Mouse (Mus musculus): ENCODE results near the gene Cd163. TPM values are rescaled to one million over a fixed set of nuclear protein-coding genes. Genes with fewer than 3 reads are reported as not detected.

Cd163 gene
- 0.51 and 0.63 TPM in 2 replicates for polyA plus RNA-seq (2015; fragmentation: Nextera tagmentation; extraction: Ambion mirVana)

DNA sequence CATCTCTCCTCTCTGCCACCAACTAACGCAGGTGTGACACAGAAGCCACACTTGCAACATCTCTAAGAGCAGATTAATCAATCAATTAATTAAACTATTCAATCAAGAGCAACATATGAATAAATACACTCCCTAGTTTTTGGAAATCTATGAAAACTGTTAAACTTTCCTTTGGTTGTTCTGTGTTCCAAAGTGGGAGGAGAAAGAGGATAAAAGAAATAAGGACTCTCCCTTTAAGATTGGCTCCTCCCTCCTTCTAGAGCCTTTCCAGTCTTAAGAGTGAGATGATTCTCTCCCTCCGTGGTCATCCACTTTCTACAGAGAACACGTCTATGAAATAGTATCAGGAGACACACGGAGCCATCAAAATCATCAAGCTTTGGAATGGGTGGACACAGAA is at the start of gene Cd163:
Gene Cd163, plus strand, starts transcription at position 301 of the 400 bp plus-strand sequence.
- H3K27ac ChIP-seq (ENCODE audit: low read depth, low read length) = no peak within 1 kb of the TSS
- H3K4me2 ChIP-seq (replicated peaks; ENCODE audit: low read depth) = no peak within 1 kb of the TSS
- WGBS = 88% methylated on average over 4 of the region's 4 CpGs
- H3K36me3 ChIP-seq (ENCODE audit: control insufficient read depth, insufficient read depth) = no peaks in the 10 kb centered on the region
- TF ChIP-seq CTCF (IDR thresholded peaks at IDR 0.05; ENCODE audit: low read depth) = no peak
- no peaks in the 10 kb centered on the region for H3K4me1 ChIP-seq (replicated peaks; ENCODE audit: control insufficient read depth, insufficient read depth, low read length)
- no peaks in the 10 kb centered on the region for H3K9me3 ChIP-seq (ENCODE audit: control insufficient read depth)
- H3K4me3 ChIP-seq (ENCODE audit: low read depth, low read length) = no peak within 1 kb of the TSS
- no peak within 1 kb of the TSS for H3K9ac ChIP-seq (ENCODE audit: low read depth, low read length)
- no peak for ATAC-seq
- H3K27me3 ChIP-seq (replicated peaks; ENCODE audit: control insufficient read depth, insufficient read depth, low read length) = no peaks in the 10 kb centered on the region

DNA sequence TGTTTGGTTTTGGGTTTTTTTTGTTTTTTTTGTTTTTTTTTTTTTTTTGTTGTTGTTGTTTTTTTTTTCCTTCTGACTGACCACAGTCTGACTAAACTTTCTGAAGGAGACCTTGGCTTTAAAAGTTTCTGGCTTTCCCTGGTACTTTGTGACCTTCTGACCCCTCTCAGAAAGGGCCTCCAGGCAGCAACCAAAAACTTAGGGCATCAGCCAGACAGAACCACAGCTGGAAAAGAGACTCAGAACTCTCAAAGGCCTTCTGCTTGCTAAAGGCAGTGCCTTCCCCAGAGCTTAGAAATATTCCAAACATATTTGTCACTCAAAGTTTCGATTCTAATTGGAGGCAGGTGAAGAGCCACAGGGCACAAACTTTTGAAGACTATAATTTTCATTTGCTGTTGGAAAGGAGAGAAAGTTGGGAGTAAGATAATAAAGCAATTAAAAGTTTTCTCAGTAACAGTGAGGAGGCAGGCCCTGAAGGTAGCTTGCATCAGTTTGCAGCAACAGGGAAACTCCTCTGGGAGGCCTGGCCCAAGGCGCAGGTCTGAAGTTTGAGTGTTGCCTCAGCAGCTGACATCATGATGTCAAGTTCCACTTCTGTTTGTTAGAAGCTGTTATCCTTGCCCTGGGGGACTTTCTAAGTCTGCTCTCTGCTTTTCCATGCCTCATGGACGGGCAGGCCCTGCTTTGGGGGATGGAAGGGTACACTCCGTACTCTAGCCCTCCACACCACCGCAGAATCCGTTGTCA is 48.6 kb upstream of the Cd163 start:
- 81% methylated on average over 6 of the region's 6 CpGs for WGBS
- Histone ChIP-seq H3K4me1 (replicated peaks; ENCODE audit: control insufficient read depth, insufficient read depth, low read length) (no peaks in the 10 kb centered on the region), H3K36me3 (ENCODE audit: control insufficient read depth, insufficient read depth) (no peaks in the 10 kb centered on the region), H3K9me3 (ENCODE audit: control insufficient read depth) (no peaks in the 10 kb centered on the region), H3K27ac (ENCODE audit: low read depth, low read length) (no peak overlapping the region), H3K4me2 (replicated peaks; ENCODE audit: low read depth) (no peak overlapping the region), H3K9ac (ENCODE audit: low read depth, low read length) (no peak overlapping the region), H3K4me3 (ENCODE audit: low read depth, low read length) (no peak overlapping the region), H3K27me3 (replicated peaks; ENCODE audit: control insufficient read depth, insufficient read depth, low read length) (no peaks in the 10 kb centered on the region)
- ATAC-seq = no peak
- TF ChIP-seq CTCF (IDR thresholded peaks at IDR 0.05; ENCODE audit: low read depth) = no peak

DNA sequence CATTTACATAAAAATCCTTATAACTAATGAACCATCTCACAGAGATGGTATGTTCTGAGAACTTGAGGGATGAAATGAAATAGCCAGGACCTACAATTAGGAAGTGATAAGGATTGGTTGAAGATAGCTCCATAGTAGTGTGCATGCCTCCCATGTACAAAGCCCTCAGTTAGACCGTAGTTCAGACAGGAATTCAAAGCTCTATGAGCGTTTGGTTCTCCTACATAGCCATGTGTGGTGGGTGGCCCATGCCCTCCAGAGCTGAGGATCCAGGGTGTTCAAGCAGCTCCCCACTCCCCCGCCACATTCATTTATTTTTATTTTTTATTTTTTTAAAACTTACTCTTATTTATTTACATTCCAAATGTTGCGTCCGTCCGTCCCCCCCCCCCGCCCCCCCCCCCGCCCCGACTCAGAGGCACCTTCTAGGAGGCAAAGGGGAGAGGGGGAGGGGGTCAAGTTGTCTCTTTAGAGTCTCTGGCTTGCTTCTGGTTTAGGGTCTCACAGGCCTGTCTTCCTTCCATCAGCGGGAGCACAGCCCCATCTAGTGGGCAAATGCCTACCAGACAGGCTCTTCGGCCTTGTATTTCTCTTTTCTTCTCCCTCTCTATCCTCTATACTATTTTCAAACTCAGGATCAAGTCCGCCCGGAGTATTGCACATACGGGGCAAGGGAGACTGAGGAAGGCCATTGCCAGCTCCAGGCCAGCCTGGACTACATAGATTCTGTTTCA is 44.1 kb upstream of the Cd163 start:
- Histone ChIP-seq H3K36me3 (ENCODE audit: control insufficient read depth, insufficient read depth) (no peaks in the 10 kb centered on the region), H3K4me3 (ENCODE audit: low read depth, low read length) (no peak overlapping the region), H3K4me2 (replicated peaks; ENCODE audit: low read depth) (no peak overlapping the region), H3K9ac (ENCODE audit: low read depth, low read length) (no peak overlapping the region), H3K27ac (ENCODE audit: low read depth, low read length) (no peak overlapping the region), H3K9me3 (ENCODE audit: control insufficient read depth) (no peaks in the 10 kb centered on the region), H3K4me1 (replicated peaks; ENCODE audit: control insufficient read depth, insufficient read depth, low read length) (no peaks in the 10 kb centered on the region), H3K27me3 (replicated peaks; ENCODE audit: control insufficient read depth, insufficient read depth, low read length) (no peaks in the 10 kb centered on the region)
- ATAC-seq = no peak
- 23% methylated on average over 12 of the region's 14 CpGs for WGBS
- peak; percentile 85 for TF ChIP-seq CTCF (IDR thresholded peaks at IDR 0.05; ENCODE audit: low read depth)

DNA sequence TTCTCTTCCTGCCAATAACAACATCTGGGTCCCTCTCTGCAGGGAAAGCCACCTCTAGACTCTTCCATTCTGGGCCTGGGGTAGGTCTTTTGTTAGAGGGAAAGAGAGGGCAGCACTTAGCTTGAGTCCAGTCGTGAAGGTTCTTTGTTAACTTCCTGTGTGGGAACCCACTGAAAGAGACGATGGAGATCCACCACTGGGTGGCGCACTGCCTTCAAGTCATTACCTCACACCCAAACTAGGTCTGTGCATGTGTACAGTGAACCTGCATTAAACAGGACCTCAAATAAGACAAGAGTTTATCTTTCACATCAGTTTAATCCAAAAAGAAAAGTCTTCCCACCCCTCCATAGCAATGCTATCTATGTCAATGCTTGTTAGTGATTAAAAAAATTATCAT is 41.8 kb upstream of the Cd163 start:
- H3K9ac ChIP-seq (ENCODE audit: low read depth, low read length) = no peak overlapping the region

DNA sequence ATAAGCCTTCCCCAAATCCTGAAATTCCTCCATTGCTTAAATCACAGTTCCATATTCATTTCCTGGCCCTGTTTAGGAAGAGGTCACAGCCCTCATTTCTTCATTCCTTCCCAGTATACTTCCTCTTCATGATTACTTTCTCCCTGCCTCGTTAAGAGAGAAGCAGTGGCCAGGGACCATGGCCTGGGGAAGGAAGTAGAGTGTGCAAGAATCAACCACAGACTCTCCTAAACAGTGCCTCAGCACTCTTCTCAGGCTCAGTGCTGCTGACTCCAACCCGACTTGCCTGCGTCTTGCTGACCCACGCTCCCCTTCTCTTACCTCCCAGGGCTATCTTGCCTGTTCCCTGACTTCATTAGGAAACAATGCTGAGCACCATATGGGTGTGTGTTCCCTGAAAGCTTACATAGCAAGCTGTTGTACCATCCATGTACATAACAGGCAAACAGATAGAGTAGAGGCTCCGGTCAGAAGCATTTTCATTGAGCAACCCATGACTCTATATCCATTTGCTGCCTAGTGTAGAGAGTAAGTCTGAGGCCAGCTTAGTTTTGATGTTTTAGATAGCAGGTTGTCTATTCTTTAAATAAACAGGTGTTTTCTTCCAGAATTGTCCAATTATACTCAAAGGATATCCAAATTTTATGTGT is 31.1 kb upstream of the Cd163 start:
- no peak for TF ChIP-seq CTCF (IDR thresholded peaks at IDR 0.05; ENCODE audit: low read depth)
- H3K36me3 ChIP-seq (ENCODE audit: control insufficient read depth, insufficient read depth) = no peaks in the 10 kb centered on the region
- no peak overlapping the region for H3K27ac ChIP-seq (ENCODE audit: low read depth, low read length)
- ATAC-seq = no peak
- no peak overlapping the region for H3K4me2 ChIP-seq (replicated peaks; ENCODE audit: low read depth)
- no peaks in the 10 kb centered on the region for H3K4me1 ChIP-seq (replicated peaks; ENCODE audit: control insufficient read depth, insufficient read depth, low read length)
- H3K27me3 ChIP-seq (replicated peaks; ENCODE audit: control insufficient read depth, insufficient read depth, low read length) = no peaks in the 10 kb centered on the region
- H3K9ac ChIP-seq (ENCODE audit: low read depth, low read length) = no peak overlapping the region
- H3K9me3 ChIP-seq (ENCODE audit: control insufficient read depth) = no peaks in the 10 kb centered on the region
- 73% methylated on average over 5 of the region's 5 CpGs for WGBS
- no peak overlapping the region for H3K4me3 ChIP-seq (ENCODE audit: low read depth, low read length)

More for the DNA sequence above, 41.8 kb upstream of the Cd163 start:
- ATAC-seq = 0 out of 2 replicates have a peak, but pooled peaks have one; percentile 38
- Histone ChIP-seq H3K4me3 (ENCODE audit: low read depth, low read length) (no peak overlapping the region), H3K36me3 (ENCODE audit: control insufficient read depth, insufficient read depth) (no peaks in the 10 kb centered on the region), H3K4me1 (replicated peaks; ENCODE audit: control insufficient read depth, insufficient read depth, low read length) (no peaks in the 10 kb centered on the region), H3K27ac (ENCODE audit: low read depth, low read length) (no peak overlapping the region), H3K9me3 (ENCODE audit: control insufficient read depth) (no peaks in the 10 kb centered on the region), H3K4me2 (replicated peaks; ENCODE audit: low read depth) (no peak overlapping the region), H3K27me3 (replicated peaks; ENCODE audit: control insufficient read depth, insufficient read depth, low read length) (no peaks in the 10 kb centered on the region)
- TF ChIP-seq CTCF (IDR thresholded peaks at IDR 0.05; ENCODE audit: low read depth) = peak; percentile 87
- 1% methylated on average over 3 of the region's 3 CpGs for WGBS

DNA sequence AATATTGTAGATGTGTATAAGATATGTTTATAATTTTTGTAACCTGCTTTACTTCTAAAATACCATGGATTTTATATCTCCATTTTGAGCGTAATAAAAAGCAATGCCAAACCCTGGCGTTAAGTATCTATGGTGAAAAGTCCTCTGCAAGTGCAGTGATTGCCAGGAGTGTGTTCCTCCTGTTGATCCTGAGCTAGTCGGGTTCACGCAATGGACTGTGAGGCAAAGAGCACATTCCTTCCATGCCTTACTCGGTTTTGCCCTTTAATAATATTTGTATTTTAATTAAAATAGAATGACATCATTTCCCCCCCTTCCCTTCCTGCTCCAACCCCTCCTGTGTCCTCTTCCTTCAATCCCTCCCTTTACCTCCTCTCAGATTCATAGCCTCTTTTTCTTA is 26.8 kb upstream of the Cd163 start:
- Histone ChIP-seq H3K4me2 (replicated peaks; ENCODE audit: low read depth) (no peak overlapping the region), H3K4me3 (ENCODE audit: low read depth, low read length) (no peak overlapping the region), H3K9me3 (ENCODE audit: control insufficient read depth) (no peaks in the 10 kb centered on the region), H3K27me3 (replicated peaks; ENCODE audit: control insufficient read depth, insufficient read depth, low read length) (no peaks in the 10 kb centered on the region), H3K4me1 (replicated peaks; ENCODE audit: control insufficient read depth, insufficient read depth, low read length) (no peaks in the 10 kb centered on the region), H3K27ac (ENCODE audit: low read depth, low read length) (no peak overlapping the region), H3K9ac (ENCODE audit: low read depth, low read length) (no peak overlapping the region), H3K36me3 (ENCODE audit: control insufficient read depth, insufficient read depth) (no peaks in the 10 kb centered on the region)
- no peak for TF ChIP-seq CTCF (IDR thresholded peaks at IDR 0.05; ENCODE audit: low read depth)
- 72% methylated on average over 5 of the region's 5 CpGs for whole genome bisulfite sequencing
- no peak for ATAC-seq
